Mouse (Mus musculus) liver, embryonic 14 days (tissue): ENCODE results near the gene Olfr1392. TPM values are rescaled to one million over a fixed set of nuclear protein-coding genes. Genes with fewer than 3 reads are reported as not detected.

Experiments used
- polyA plus RNA-seq: library from polyadenylated mRNA; depleted of rRNA; stranded (reverse); fragments of >200 nt; gene quantifications from 2 replicates; pipeline ENCODE4 v1.2.3, GENCODE M21; 2012; rRNA removed

Gene Olfr1392
- 0.01 TPM in 2 replicates for polyA plus RNA-seq

DNA sequence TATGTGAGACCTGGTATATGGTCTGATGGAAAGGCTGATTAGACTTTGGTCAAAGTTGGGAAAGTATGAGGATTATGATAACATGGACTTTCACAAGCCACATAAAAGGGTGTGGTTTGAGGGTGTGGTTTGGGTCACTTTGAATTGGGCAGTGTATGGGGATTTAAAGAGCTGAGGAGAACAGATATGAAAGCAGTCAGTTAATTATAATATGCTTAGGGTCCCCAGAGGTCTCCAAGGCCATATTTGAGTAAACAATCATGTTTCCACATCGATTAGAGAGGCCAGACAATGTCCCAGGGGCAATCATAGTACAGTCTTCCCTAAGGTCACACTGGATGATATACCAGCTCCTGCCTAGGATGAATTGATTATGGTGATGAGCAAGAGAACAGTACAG is at the start of gene Olfr1392:
TSS of gene Olfr1392 (plus strand) at position 301 of the 400 bp plus-strand sequence.

DNA sequence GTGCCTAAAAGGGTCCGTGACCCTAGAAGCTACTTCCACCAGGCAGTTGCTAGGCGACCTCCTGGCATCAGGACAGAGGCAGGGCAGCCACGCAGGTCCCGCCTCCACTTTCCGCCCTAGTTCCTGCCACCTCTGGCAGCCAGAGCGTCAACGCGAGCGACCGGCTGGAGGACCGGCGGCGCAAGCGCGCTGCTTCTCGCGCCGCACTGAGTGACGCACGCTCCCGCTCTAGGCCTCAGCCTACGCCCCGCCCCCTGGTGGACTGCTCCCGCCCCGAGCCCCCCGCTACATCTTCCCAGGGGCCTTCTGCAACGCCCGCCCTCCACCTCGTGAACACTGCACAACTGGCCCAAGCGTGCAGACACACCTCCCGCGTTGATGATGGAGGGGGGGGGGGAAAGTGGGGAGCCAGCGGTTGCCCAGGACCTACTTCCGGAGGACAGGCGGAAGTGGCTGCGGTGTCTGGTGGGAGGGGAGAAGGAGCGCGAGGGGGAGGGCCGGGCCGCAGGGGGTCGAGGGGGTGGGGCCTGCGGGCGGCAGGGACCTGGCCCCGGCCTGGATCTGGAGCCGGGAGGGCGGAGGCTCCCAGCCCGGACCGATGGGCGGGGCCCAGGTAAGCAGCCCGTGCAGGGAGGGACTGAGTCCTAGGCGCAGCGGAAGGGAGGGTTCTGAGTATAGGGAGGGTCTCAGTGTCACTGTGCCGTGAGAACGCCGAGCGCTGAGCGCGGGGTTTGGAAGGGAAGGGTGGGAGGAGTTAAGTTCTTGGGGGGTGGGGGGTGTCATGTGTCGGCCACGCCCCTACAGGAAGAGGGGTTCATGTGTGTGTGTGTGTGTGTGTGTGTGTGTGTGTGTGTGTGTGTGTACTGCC is 41.1 kb upstream of the Olfr1392 start, which contains the start of gene Mgat1:
TSS of gene Mgat1 (plus strand) at position 465 of the 868 bp plus-strand sequence.

DNA sequence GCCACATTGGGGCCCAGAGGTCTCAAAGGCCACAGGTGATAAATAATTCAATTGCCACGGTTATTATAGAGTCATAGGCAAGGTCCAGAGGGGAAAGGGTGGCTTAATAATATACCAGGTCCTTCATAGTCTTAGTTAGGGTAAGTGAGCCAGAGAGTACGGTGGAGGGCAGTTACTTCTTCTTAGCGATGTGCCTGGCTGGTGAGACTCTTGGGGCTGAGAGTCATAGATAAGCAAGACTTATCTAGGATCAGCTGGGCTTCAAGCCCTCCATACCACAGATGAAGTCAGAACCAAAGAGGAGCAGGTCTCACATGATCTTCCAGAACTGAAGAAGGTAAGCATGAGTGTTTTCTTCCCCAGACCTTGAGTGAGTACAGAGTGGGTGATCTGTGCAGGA is 6.9 kb upstream of the Olfr1392 start, which contains the start of gene Olfr1393:
TSS of gene Olfr1393 (plus strand) at position 83 of the 400 bp plus-strand sequence.

DNA sequence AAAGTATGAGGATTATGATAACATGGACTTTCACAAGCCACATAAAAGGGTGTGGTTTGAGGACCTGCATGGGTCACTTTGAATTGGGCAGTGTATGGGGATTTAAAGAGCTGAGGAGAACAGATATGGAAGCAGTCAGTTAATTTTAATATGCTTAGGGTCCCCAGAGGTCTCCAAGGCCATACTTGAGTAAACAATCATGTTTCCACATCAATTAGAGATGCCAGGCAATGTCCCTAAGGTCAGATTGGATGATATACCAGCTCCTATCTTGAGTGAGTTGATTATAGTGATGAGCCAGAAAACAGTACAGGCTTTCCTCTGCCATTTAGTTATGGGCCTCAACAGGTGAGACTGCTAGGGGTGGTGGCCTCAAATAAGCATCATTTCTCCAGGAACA is 19.4 kb downstream of the Olfr1392 start, which contains the start of gene Olfr10:
TSS of gene Olfr10 (plus strand) at position 301 of the 400 bp plus-strand sequence.

GRCm38 (mm10) chr11:49322442-49322841 is 37.4 kb downstream of the Olfr1392 start, which contains the start of gene Olfr1391:
Olfr1391 (plus strand) TSS chr11:49322742.

GRCm38 (mm10) chr11:49334888-49335287 is 49.8 kb downstream of the Olfr1392 start, which contains the start of gene Olfr1390:
Olfr1390 (plus strand) TSS chr11:49335188.

Other genes starting within 250 kb of the Olfr1392 start
- gene 9930111J21Rik2, start 234.0 kb upstream of the Olfr1392 start, polyA plus RNA-seq, result 0.64 and 0.95 TPM in 2 replicates
- 0.33 and 0.53 TPM in 2 replicates for gene Tgtp2, start 221.1 kb upstream of the Olfr1392 start, polyA plus RNA-seq
- 3.7 and 4.6 TPM in 2 replicates for gene Ifi47, start 208.7 kb upstream of the Olfr1392 start, polyA plus RNA-seq
- gene Olfr1396, start 170.4 kb upstream of the Olfr1392 start, polyA plus RNA-seq, result 0.02 TPM in 1 of 2 replicates, not detected in the other
- gene Olfr1395, start 143.0 kb upstream of the Olfr1392 start, polyA plus RNA-seq, result not detected in 2 replicates
- gene Olfr1394, start 130.9 kb upstream of the Olfr1392 start, polyA plus RNA-seq, result not detected in 2 replicates
- gene Btnl9, start 98.1 kb upstream of the Olfr1392 start, polyA plus RNA-seq, result 0.63 and 0.68 TPM in 2 replicates
- gene Zfp62, start 82.0 kb upstream of the Olfr1392 start, polyA plus RNA-seq, result 5.8 and 6.9 TPM in 2 replicates
- 22.4 and 25.0 TPM in 2 replicates for gene Mgat1, start 41.1 kb upstream of the Olfr1392 start, polyA plus RNA-seq
- 0.05 TPM in 2 replicates for gene Olfr1393, start 7.0 kb upstream of the Olfr1392 start, polyA plus RNA-seq
- not detected in 2 replicates for gene Olfr10, start 19.5 kb downstream of the Olfr1392 start, polyA plus RNA-seq
- not detected in 2 replicates for gene Olfr1391, start 37.5 kb downstream of the Olfr1392 start, polyA plus RNA-seq
- not detected in 2 replicates for gene Olfr1390, start 49.9 kb downstream of the Olfr1392 start, polyA plus RNA-seq
- gene Olfr1389, start 137.8 kb downstream of the Olfr1392 start, polyA plus RNA-seq, result not detected in 2 replicates
- 0.14 TPM in 2 replicates for gene Olfr1388, start 151.3 kb downstream of the Olfr1392 start, polyA plus RNA-seq
- gene Olfr1387, start 170.1 kb downstream of the Olfr1392 start, polyA plus RNA-seq, result not detected in 2 replicates
- not detected in 2 replicates for gene Olfr1386, start 179.8 kb downstream of the Olfr1392 start, polyA plus RNA-seq
- gene Olfr1385, start 203.8 kb downstream of the Olfr1392 start, polyA plus RNA-seq, result not detected in 2 replicates
- not detected in 2 replicates for gene Olfr1384, start 221.4 kb downstream of the Olfr1392 start, polyA plus RNA-seq
- not detected in 2 replicates for gene Olfr1383, start 234.4 kb downstream of the Olfr1392 start, polyA plus RNA-seq
- gene Olfr1382, start 243.0 kb downstream of the Olfr1392 start, polyA plus RNA-seq, result not detected in 2 replicates